Mouse (Mus musculus) G1E (cell line): ENCODE results near the gene Gm4981.
"Not testable (repeated sequence)": the region's sequence is repeated elsewhere in the genome, so short reads cannot be mapped to it uniquely, and the experiment has no call there.

Source experiments
- CTCF ChIP-seq: IDR thresholded peaks from 2 replicates; pipeline ENCODE4 v1.5.1; 2012; ENCODE audit warnings: low read depth, low read length, inconsistent platforms, mixed read lengths
- GATA1 ChIP-seq: IDR thresholded peaks from 2 replicates; pipeline ENCODE4 v1.6.1; 2012; ENCODE audit warnings: borderline replicate concordance, low read length, inconsistent platforms, mixed read lengths
- GATA2 ChIP-seq: IDR thresholded peaks from 2 replicates; pipeline ENCODE4 v1.6.1; 2012; ENCODE audit warnings: low read depth, low read length, inconsistent platforms, borderline replicate concordance
- POLR2AphosphoS5 ChIP-seq: IDR thresholded peaks from 2 replicates; pipeline ENCODE4 v1.6.1; 2012; ENCODE audit warnings: low read depth, low read length, inconsistent platforms; ENCODE audit not compliant: insufficient replicate concordance
- TAL1 ChIP-seq: conservative IDR thresholded peaks from 2 replicates; pipeline ENCODE4 v1.6.1; 2012; ENCODE audit warnings: low read depth, low read length, inconsistent platforms, mixed read lengths

GRCm38 (mm10) chr10:58234985-58235384 is 1.5 kb downstream of the Gm4981 start:
- not testable (repeated sequence) for TF ChIP-seq CTCF, TAL1, POLR2AphosphoS5, GATA1, GATA2
